Mouse (Mus musculus) cerebellum, adult 9-11 months (tissue): ENCODE results near the gene Tob1.

Experiments used
- DNase-seq: peaks from one replicate; pipeline ENCODE4 v3.0.0; 2022

Gene Tob1

GRCm38 (mm10) chr11:94211124-94211603 is at the start of gene Tob1:
Gene Tob1, plus strand, starts transcription at chr11:94211454.
- peak; percentile 100 for DNase-seq

GRCm38 (mm10) chr11:94161867-94162581 is 49.2 kb upstream of the Tob1 start:
- DNase-seq: peak; percentile 53

GRCm38 (mm10) chr11:94163005-94163767 is 48.1 kb upstream of the Tob1 start:
- DNase-seq: no peak

- DNase-seq: no peak
Observed at GRCm38 (mm10) chr11:94165745-94166144, 45.5 kb upstream of the Tob1 start.

- DNase-seq: no peak
Observed at GRCm38 (mm10) chr11:94168238-94168637, 43.0 kb upstream of the Tob1 start.

GRCm38 (mm10) chr11:94169596-94169995 is 41.7 kb upstream of the Tob1 start:
- DNase-seq: no peak

- DNase-seq: no peak
Observed at GRCm38 (mm10) chr11:94171691-94172090, 39.6 kb upstream of the Tob1 start.

- no peak for DNase-seq
Observed at GRCm38 (mm10) chr11:94172186-94172585, 39.1 kb upstream of the Tob1 start.

- no peak for DNase-seq
Observed at GRCm38 (mm10) chr11:94173726-94174146, 37.5 kb upstream of the Tob1 start.

GRCm38 (mm10) chr11:94175288-94175687 is 36.0 kb upstream of the Tob1 start:
- no peak for DNase-seq

GRCm38 (mm10) chr11:94175694-94176093 is 35.6 kb upstream of the Tob1 start:
- no peak for DNase-seq

- DNase-seq: no peak
Observed at GRCm38 (mm10) chr11:94177841-94178585, 33.2 kb upstream of the Tob1 start.

GRCm38 (mm10) chr11:94179768-94180167 is 31.5 kb upstream of the Tob1 start:
- DNase-seq: no peak

- no peak for DNase-seq
Observed at GRCm38 (mm10) chr11:94180194-94180593, 31.1 kb upstream of the Tob1 start.

- no peak for DNase-seq
Observed at GRCm38 (mm10) chr11:94181694-94182093, 29.6 kb upstream of the Tob1 start.

- DNase-seq: no peak
Observed at GRCm38 (mm10) chr11:94182711-94183110, 28.5 kb upstream of the Tob1 start.

GRCm38 (mm10) chr11:94183120-94183519 is 28.1 kb upstream of the Tob1 start:
- DNase-seq: no peak

- no peak for DNase-seq
Observed at GRCm38 (mm10) chr11:94183671-94184070, 27.6 kb upstream of the Tob1 start.

- DNase-seq: no peak
Observed at GRCm38 (mm10) chr11:94189579-94189978, 21.7 kb upstream of the Tob1 start.

GRCm38 (mm10) chr11:94190665-94191064 is 20.6 kb upstream of the Tob1 start:
- no peak for DNase-seq

GRCm38 (mm10) chr11:94193109-94193508 is 18.1 kb upstream of the Tob1 start:
- no peak for DNase-seq

- no peak for DNase-seq
Observed at GRCm38 (mm10) chr11:94196311-94196710, 14.9 kb upstream of the Tob1 start.

- no peak for DNase-seq
Observed at GRCm38 (mm10) chr11:94198405-94199146, 12.7 kb upstream of the Tob1 start.
